Mouse (Mus musculus): ENCODE results near the gene Trpm2. TPM values are rescaled to one million over a fixed set of nuclear protein-coding genes. Genes with fewer than 3 reads are reported as not detected.

The Trpm2 gene
- polyA plus RNA-seq (2014; fragmentation: Illumina TruSeq; extraction: RNeasy Lipid Tissue Mini Kit (QIAGEN cat#74804); ENCODE audit: low read depth, low replicate concordance): 0.38 TPM

GRCm38 (mm10) chr10:77970481-77970880, at the start of gene Trpm2:
Gene Trpm2 (minus strand): TSS chr10:77970563.

GRCm38 (mm10) chr10:78009945-78010293, 39.6 kb upstream of the Trpm2 start, which contains the start of gene Pfkl:
Gene Pfkl (minus strand): TSS chr10:78010083.

GRCm38 (mm10) chr10:77978351-77979350, 8.3 kb upstream of the Trpm2 start, which contains the start of gene 1810043G02Rik:
Gene 1810043G02Rik (plus strand): TSS chr10:77978524.

GRCm38 (mm10) chr10:77902211-77902893, 68.0 kb downstream of the Trpm2 start, which contains the start of gene Lrrc3:
Gene Lrrc3 (minus strand): TSS chr10:77902536.

GRCm38 (mm10) chr10:77861675-77862074, 108.7 kb downstream of the Trpm2 start, which contains the start of gene Gm3285:
Gene Gm3285 (plus strand): TSS chr10:77861975.

Other genes with a start within 250 kb of the Trpm2 start
- not detected for gene Krtap12-1, start 250.0 kb downstream of the Trpm2 start, polyA plus RNA-seq (2014; fragmentation: Illumina TruSeq; extraction: RNeasy Lipid Tissue Mini Kit (QIAGEN cat#74804); ENCODE audit: low read depth, low replicate concordance)
- not detected for gene Gm10100, start 244.1 kb downstream of the Trpm2 start, polyA plus RNA-seq (2014; fragmentation: Illumina TruSeq; extraction: RNeasy Lipid Tissue Mini Kit (QIAGEN cat#74804); ENCODE audit: low read depth, low replicate concordance)
- gene Gm18596, start 227.9 kb downstream of the Trpm2 start, polyA plus RNA-seq (2014; fragmentation: Illumina TruSeq; extraction: RNeasy Lipid Tissue Mini Kit (QIAGEN cat#74804); ENCODE audit: low read depth, low replicate concordance): not detected
- not detected for gene Gm9736, start 219.2 kb downstream of the Trpm2 start, polyA plus RNA-seq (2014; fragmentation: Illumina TruSeq; extraction: RNeasy Lipid Tissue Mini Kit (QIAGEN cat#74804); ENCODE audit: low read depth, low replicate concordance)
- gene Gm3233, start 210.9 kb downstream of the Trpm2 start, polyA plus RNA-seq (2014; fragmentation: Illumina TruSeq; extraction: RNeasy Lipid Tissue Mini Kit (QIAGEN cat#74804); ENCODE audit: low read depth, low replicate concordance): not detected
- gene Gm3238, start 199.2 kb downstream of the Trpm2 start, polyA plus RNA-seq (2014; fragmentation: Illumina TruSeq; extraction: RNeasy Lipid Tissue Mini Kit (QIAGEN cat#74804); ENCODE audit: low read depth, low replicate concordance): not detected
- gene Gm7138, start 193.6 kb downstream of the Trpm2 start, polyA plus RNA-seq (2014; fragmentation: Illumina TruSeq; extraction: RNeasy Lipid Tissue Mini Kit (QIAGEN cat#74804); ENCODE audit: low read depth, low replicate concordance): not detected
- gene Gm3250, start 188.0 kb downstream of the Trpm2 start, polyA plus RNA-seq (2014; fragmentation: Illumina TruSeq; extraction: RNeasy Lipid Tissue Mini Kit (QIAGEN cat#74804); ENCODE audit: low read depth, low replicate concordance): not detected
- gene Gm7137, start 182.4 kb downstream of the Trpm2 start, polyA plus RNA-seq (2014; fragmentation: Illumina TruSeq; extraction: RNeasy Lipid Tissue Mini Kit (QIAGEN cat#74804); ENCODE audit: low read depth, low replicate concordance): not detected
- gene Gm9639, start 175.5 kb downstream of the Trpm2 start, polyA plus RNA-seq (2014; fragmentation: Illumina TruSeq; extraction: RNeasy Lipid Tissue Mini Kit (QIAGEN cat#74804); ENCODE audit: low read depth, low replicate concordance): not detected
- not detected for gene Gm19668, start 171.4 kb downstream of the Trpm2 start, polyA plus RNA-seq (2014; fragmentation: Illumina TruSeq; extraction: RNeasy Lipid Tissue Mini Kit (QIAGEN cat#74804); ENCODE audit: low read depth, low replicate concordance)
- gene Gm9507, start 158.7 kb downstream of the Trpm2 start, polyA plus RNA-seq (2014; fragmentation: Illumina TruSeq; extraction: RNeasy Lipid Tissue Mini Kit (QIAGEN cat#74804); ENCODE audit: low read depth, low replicate concordance): not detected
- not detected for gene Gm2696, start 155.9 kb downstream of the Trpm2 start, polyA plus RNA-seq (2014; fragmentation: Illumina TruSeq; extraction: RNeasy Lipid Tissue Mini Kit (QIAGEN cat#74804); ENCODE audit: low read depth, low replicate concordance)
- gene Krtap10-4, start 143.5 kb downstream of the Trpm2 start, polyA plus RNA-seq (2014; fragmentation: Illumina TruSeq; extraction: RNeasy Lipid Tissue Mini Kit (QIAGEN cat#74804); ENCODE audit: low read depth, low replicate concordance): not detected
- not detected for gene Krtap10-10, start 134.6 kb downstream of the Trpm2 start, polyA plus RNA-seq (2014; fragmentation: Illumina TruSeq; extraction: RNeasy Lipid Tissue Mini Kit (QIAGEN cat#74804); ENCODE audit: low read depth, low replicate concordance)
- not detected for gene Gm36176, start 123.8 kb downstream of the Trpm2 start, polyA plus RNA-seq (2014; fragmentation: Illumina TruSeq; extraction: RNeasy Lipid Tissue Mini Kit (QIAGEN cat#74804); ENCODE audit: low read depth, low replicate concordance)
- not detected for gene Gm10318, start 117.7 kb downstream of the Trpm2 start, polyA plus RNA-seq (2014; fragmentation: Illumina TruSeq; extraction: RNeasy Lipid Tissue Mini Kit (QIAGEN cat#74804); ENCODE audit: low read depth, low replicate concordance)
- gene Gm3285, start 108.6 kb downstream of the Trpm2 start, polyA plus RNA-seq (2014; fragmentation: Illumina TruSeq; extraction: RNeasy Lipid Tissue Mini Kit (QIAGEN cat#74804); ENCODE audit: low read depth, low replicate concordance): not detected
- gene Lrrc3, start 68.0 kb downstream of the Trpm2 start, polyA plus RNA-seq (2014; fragmentation: Illumina TruSeq; extraction: RNeasy Lipid Tissue Mini Kit (QIAGEN cat#74804); ENCODE audit: low read depth, low replicate concordance): 2.1 TPM
- 1.0 TPM for gene 1810043G02Rik, start 8.0 kb upstream of the Trpm2 start, polyA plus RNA-seq (2014; fragmentation: Illumina TruSeq; extraction: RNeasy Lipid Tissue Mini Kit (QIAGEN cat#74804); ENCODE audit: low read depth, low replicate concordance)
- gene Pfkl, start 39.5 kb upstream of the Trpm2 start, polyA plus RNA-seq (2014; fragmentation: Illumina TruSeq; extraction: RNeasy Lipid Tissue Mini Kit (QIAGEN cat#74804); ENCODE audit: low read depth, low replicate concordance): 2.6 TPM
- 0.41 TPM for gene Dnmt3l, start 71.4 kb upstream of the Trpm2 start, polyA plus RNA-seq (2014; fragmentation: Illumina TruSeq; extraction: RNeasy Lipid Tissue Mini Kit (QIAGEN cat#74804); ENCODE audit: low read depth, low replicate concordance)
- not detected for gene Aire, start 73.0 kb upstream of the Trpm2 start, polyA plus RNA-seq (2014; fragmentation: Illumina TruSeq; extraction: RNeasy Lipid Tissue Mini Kit (QIAGEN cat#74804); ENCODE audit: low read depth, low replicate concordance)
- 8.6 TPM for gene Icosl, start 98.7 kb upstream of the Trpm2 start, polyA plus RNA-seq (2014; fragmentation: Illumina TruSeq; extraction: RNeasy Lipid Tissue Mini Kit (QIAGEN cat#74804); ENCODE audit: low read depth, low replicate concordance)
- 16.9 TPM for gene D10Jhu81e, start 199.2 kb upstream of the Trpm2 start, polyA plus RNA-seq (2014; fragmentation: Illumina TruSeq; extraction: RNeasy Lipid Tissue Mini Kit (QIAGEN cat#74804); ENCODE audit: low read depth, low replicate concordance)
- 2.3 TPM for gene Pwp2, start 214.6 kb upstream of the Trpm2 start, polyA plus RNA-seq (2014; fragmentation: Illumina TruSeq; extraction: RNeasy Lipid Tissue Mini Kit (QIAGEN cat#74804); ENCODE audit: low read depth, low replicate concordance)